Mouse (Mus musculus): ENCODE data around the gene Wdr11.

DNA sequence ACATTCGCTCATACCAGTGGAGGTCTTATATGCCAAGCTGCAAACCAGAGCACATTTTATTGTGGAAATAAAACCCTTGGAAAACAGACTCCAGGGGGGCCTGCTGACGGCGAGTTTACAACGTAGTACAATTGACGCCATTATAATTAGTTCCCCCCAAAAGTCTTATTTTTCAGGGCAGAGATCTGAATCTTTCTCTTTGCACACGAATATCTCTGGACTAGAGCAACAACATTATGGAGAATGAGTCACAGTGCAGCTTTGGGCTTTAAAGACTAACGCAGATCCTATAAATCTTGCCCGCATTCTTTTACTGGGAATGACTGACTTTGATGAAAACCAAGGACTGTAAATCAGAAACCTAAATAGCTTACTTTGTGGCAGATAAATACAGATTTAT, 87.3 kb downstream of the Wdr11 start:
- TF ChIP-seq NELFE (IDR thresholded peaks at IDR 0.05; ENCODE audit: low read depth, low read length): no peak
- no peak for TF ChIP-seq MAX (IDR thresholded peaks at IDR 0.05; ENCODE audit: low read length)
- TF ChIP-seq POLR2A (IDR thresholded peaks at IDR 0.05; ENCODE audit: control insufficient read depth in 1 of 2, insufficient read depth in 1 of 2, low read depth in 1 of 2, low read length in 2 of 2, poor library complexity in 1 of 2): no peak
- TF ChIP-seq ZC3H11A (IDR thresholded peaks at IDR 0.05; ENCODE audit: low read depth, low read length): no peak
- no peak for TF ChIP-seq MYC (IDR thresholded peaks at IDR 0.05; ENCODE audit: low read depth, low read length)
- no peak for TF ChIP-seq E2F4 (IDR thresholded peaks at IDR 0.05; ENCODE audit: borderline replicate concordance, low read depth, low read length)
- no peak for TF ChIP-seq CHD1 (IDR thresholded peaks at IDR 0.05; ENCODE audit: low read depth, low read length)
- TF ChIP-seq POLR2AphosphoS2 (IDR thresholded peaks at IDR 0.05; ENCODE audit: low read length): no peak
- no peak for TF ChIP-seq MAFK (IDR thresholded peaks at IDR 0.05; ENCODE audit: borderline replicate concordance, low read depth, low read length)
- TF ChIP-seq EP300 (IDR thresholded peaks at IDR 0.05; ENCODE audit: low read depth in 1 of 2, low read length in 2 of 2): no peak
- TF ChIP-seq CTCF (IDR thresholded peaks at IDR 0.05 in 2 of 3, conservative IDR thresholded peaks at IDR 0.05 in 1 of 3; ENCODE audit: control insufficient read depth in 1 of 3, insufficient read depth in 1 of 3, low read depth in 2 of 3, low read length in 3 of 3, poor library complexity in 1 of 3, severe bottlenecking in 1 of 3): no peak
- no peak for TF ChIP-seq KAT2A (conservative IDR thresholded peaks at IDR 0.05; ENCODE audit: low read depth, low read length)
- TF ChIP-seq ETS1 (IDR thresholded peaks at IDR 0.05; ENCODE audit: low read depth, low read length): no peak
- TF ChIP-seq ZMIZ1 (IDR thresholded peaks at IDR 0.05; ENCODE audit: low read depth, low read length): no peak
